Mouse (Mus musculus): Measurements from ENCODE around the gene Cdh1.

Gene Cdh1

GRCm38 (mm10) chr8:106618324-106618723, 15.2 kb downstream of the Cdh1 start:
- no peak for ATAC-seq (ENCODE audit: insufficient number of reproducible peaks, low FRiP score, low TSS enrichment)

- no peak for ATAC-seq (ENCODE audit: insufficient number of reproducible peaks, low FRiP score, low TSS enrichment)
Measured at GRCm38 (mm10) chr8:106619549-106620245, 16.5 kb downstream of the Cdh1 start.

GRCm38 (mm10) chr8:106620488-106620887, 17.3 kb downstream of the Cdh1 start:
- ATAC-seq (ENCODE audit: insufficient number of reproducible peaks, low FRiP score, low TSS enrichment) = no peak

GRCm38 (mm10) chr8:106623016-106623415, 19.9 kb downstream of the Cdh1 start:
- ATAC-seq (ENCODE audit: insufficient number of reproducible peaks, low FRiP score, low TSS enrichment) = no peak

GRCm38 (mm10) chr8:106623451-106623850, 20.3 kb downstream of the Cdh1 start:
- ATAC-seq (ENCODE audit: insufficient number of reproducible peaks, low FRiP score, low TSS enrichment) = no peak

GRCm38 (mm10) chr8:106623954-106624353, 20.8 kb downstream of the Cdh1 start:
- no peak for ATAC-seq (ENCODE audit: insufficient number of reproducible peaks, low FRiP score, low TSS enrichment)

- no peak for ATAC-seq (ENCODE audit: insufficient number of reproducible peaks, low FRiP score, low TSS enrichment)
Measured at GRCm38 (mm10) chr8:106624743-106625142, 21.6 kb downstream of the Cdh1 start.

GRCm38 (mm10) chr8:106626096-106626865, 23.1 kb downstream of the Cdh1 start:
- no peak for ATAC-seq (ENCODE audit: insufficient number of reproducible peaks, low FRiP score, low TSS enrichment)

- no peak for ATAC-seq (ENCODE audit: insufficient number of reproducible peaks, low FRiP score, low TSS enrichment)
Measured at GRCm38 (mm10) chr8:106628291-106628964, 25.3 kb downstream of the Cdh1 start.

GRCm38 (mm10) chr8:106629456-106629855, 26.3 kb downstream of the Cdh1 start:
- no peak for ATAC-seq (ENCODE audit: insufficient number of reproducible peaks, low FRiP score, low TSS enrichment)

- ATAC-seq (ENCODE audit: insufficient number of reproducible peaks, low FRiP score, low TSS enrichment) = no peak
Measured at GRCm38 (mm10) chr8:106631904-106632303, 28.8 kb downstream of the Cdh1 start.

GRCm38 (mm10) chr8:106632650-106633049, 29.5 kb downstream of the Cdh1 start:
- no peak for ATAC-seq (ENCODE audit: insufficient number of reproducible peaks, low FRiP score, low TSS enrichment)

- no peak for ATAC-seq (ENCODE audit: insufficient number of reproducible peaks, low FRiP score, low TSS enrichment)
Measured at GRCm38 (mm10) chr8:106633361-106634158, 30.4 kb downstream of the Cdh1 start.

GRCm38 (mm10) chr8:106635284-106635683, 32.1 kb downstream of the Cdh1 start:
- no peak for ATAC-seq (ENCODE audit: insufficient number of reproducible peaks, low FRiP score, low TSS enrichment)

GRCm38 (mm10) chr8:106637446-106637845, 34.3 kb downstream of the Cdh1 start:
- no peak for ATAC-seq (ENCODE audit: insufficient number of reproducible peaks, low FRiP score, low TSS enrichment)

GRCm38 (mm10) chr8:106638768-106639295, 35.7 kb downstream of the Cdh1 start:
- ATAC-seq (ENCODE audit: insufficient number of reproducible peaks, low FRiP score, low TSS enrichment) = no peak

- ATAC-seq (ENCODE audit: insufficient number of reproducible peaks, low FRiP score, low TSS enrichment) = no peak
Measured at GRCm38 (mm10) chr8:106640212-106640611, 37.1 kb downstream of the Cdh1 start.

GRCm38 (mm10) chr8:106640921-106641320, 37.8 kb downstream of the Cdh1 start:
- ATAC-seq (ENCODE audit: insufficient number of reproducible peaks, low FRiP score, low TSS enrichment) = no peak

- ATAC-seq (ENCODE audit: insufficient number of reproducible peaks, low FRiP score, low TSS enrichment) = no peak
Measured at GRCm38 (mm10) chr8:106642172-106642571, 39.0 kb downstream of the Cdh1 start.

- no peak for ATAC-seq (ENCODE audit: insufficient number of reproducible peaks, low FRiP score, low TSS enrichment)
Measured at GRCm38 (mm10) chr8:106643100-106643499, 39.9 kb downstream of the Cdh1 start.
